Mouse (Mus musculus): ENCODE measurements around the gene Fuz.

DNA sequence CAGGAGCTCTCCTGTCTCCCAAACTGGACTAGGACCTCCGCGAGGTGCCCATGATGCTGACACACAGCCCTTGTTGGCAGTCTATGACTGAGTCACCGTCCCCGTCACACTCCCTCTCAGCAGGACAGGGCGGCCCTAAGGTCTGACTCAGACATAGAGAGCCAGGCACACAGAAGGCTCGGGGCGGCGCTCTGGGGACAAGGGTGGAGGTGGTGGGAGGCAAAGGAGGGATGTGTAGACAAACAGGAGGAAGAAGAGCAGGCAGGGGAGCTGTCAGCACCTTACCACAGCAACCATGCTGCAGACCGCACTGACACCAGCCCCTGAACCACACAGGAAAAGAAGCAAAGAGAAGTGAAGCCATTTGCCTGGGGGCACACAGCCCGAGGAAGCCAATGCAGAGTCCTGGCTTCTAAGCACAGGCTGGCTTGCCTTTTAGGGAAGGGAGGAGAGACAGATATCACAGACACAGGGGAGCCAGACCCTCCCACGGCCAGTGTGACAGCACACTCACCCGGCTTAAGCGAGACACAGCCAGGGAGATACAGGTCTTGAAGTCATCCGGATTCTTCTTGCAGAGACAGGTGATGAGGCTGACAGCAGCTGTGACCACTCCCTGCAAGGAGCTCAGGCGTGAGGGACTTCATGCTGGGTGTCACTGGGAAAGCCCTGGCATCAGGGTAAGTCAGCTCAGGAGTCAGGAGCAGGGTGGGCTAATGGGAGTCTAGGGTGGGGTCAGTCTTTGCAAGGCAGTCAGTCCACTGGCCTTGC is 13.0 kb downstream of the Fuz start:
- TF ChIP-seq CTCF (IDR thresholded peaks at IDR 0.05; ENCODE audit: extremely low read depth, insufficient read depth, insufficient read length, insufficient replicate concordance), result no peak
- no peak for TF ChIP-seq POLR2A (IDR thresholded peaks at IDR 0.05; ENCODE audit: low read depth, low read length)
